ENCODE assay signal across 31 mouse cellular contexts in genomic region chr17:71871981-71872380, GRCm38 (mm10).
"Had no signal": no experiment of that assay in that cellular context is flagged by ENCODE, and none has a peak within 500 bp of the region (broad histone marks: within the 10 kb centered on the region; RNA-seq: fewer than 3 reads in every experiment).

No protein-coding gene starts in this region.

- H3K9me3 ChIP-seq: limb, embryonic 10.5 days; limb, embryonic 12.5 days; limb, embryonic 13.5 days; limb, embryonic 15.5 days; liver, embryonic 12.5 days; liver, embryonic 13.5 days; liver, embryonic 15.5 days; lung, embryonic 15.5 days; midbrain, embryonic 10.5 days; midbrain, embryonic 12.5 days; midbrain, embryonic 15.5 days; neural tube, embryonic 12.5 days had no signal

- H3K4me3 ChIP-seq: left cerebral cortex, adult 2 months; limb, embryonic 10.5 days; limb, embryonic 12.5 days; limb, embryonic 13.5 days; limb, embryonic 15.5 days; liver, embryonic 12.5 days; liver, embryonic 13.5 days; liver, embryonic 15.5 days; lung, embryonic 15.5 days; megakaryocyte, embryonic 14.5 days; midbrain, embryonic 10.5 days; midbrain, embryonic 12.5 days; midbrain, embryonic 13.5 days; midbrain, embryonic 15.5 days; myocyte; neural tube, embryonic 12.5 days had no signal

- H3K4me2 ChIP-seq: limb, embryonic 12.5 days; limb, embryonic 13.5 days; limb, embryonic 15.5 days; liver, embryonic 11.5 days; liver, embryonic 12.5 days; liver, embryonic 13.5 days; liver, embryonic 15.5 days; lung, embryonic 14.5 days; lung, embryonic 15.5 days; midbrain, embryonic 12.5 days; midbrain, embryonic 13.5 days; midbrain, embryonic 15.5 days; neural tube, embryonic 12.5 days had no signal

- H3K36me3 ChIP-seq: limb, embryonic 10.5 days; limb, embryonic 12.5 days; limb, embryonic 13.5 days; limb, embryonic 15.5 days; liver, embryonic 12.5 days; liver, embryonic 13.5 days; liver, embryonic 15.5 days; lung, embryonic 15.5 days; midbrain, embryonic 10.5 days; midbrain, embryonic 12.5 days; midbrain, embryonic 13.5 days; midbrain, embryonic 15.5 days; neural tube, embryonic 12.5 days had no signal

- DNase-seq: left cerebral cortex, postnatal 4 days; liver; liver, embryonic 13.5 days; liver, postnatal 0 days; lung, adult 18-20 months; lung, adult 2 months; lung, embryonic 14.5 days; lung, postnatal 10 days; lung, postnatal 14 days; lung, postnatal 36 days; lung, postnatal 4 days had no signal

- H3K27ac ChIP-seq: left cerebral cortex, adult 2 months; limb, embryonic 10.5 days; limb, embryonic 12.5 days; limb, embryonic 13.5 days; limb, embryonic 15.5 days; liver, embryonic 12.5 days; liver, embryonic 13.5 days; liver, embryonic 14.5 days; liver, embryonic 15.5 days; lung, embryonic 15.5 days; macrophage; midbrain, embryonic 10.5 days; midbrain, embryonic 12.5 days; midbrain, embryonic 13.5 days; midbrain, embryonic 15.5 days; neural tube, embryonic 12.5 days had no signal

- H3K4me1 ChIP-seq: limb, embryonic 13.5 days; liver, embryonic 12.5 days; liver, embryonic 13.5 days; liver, embryonic 15.5 days; lung, embryonic 15.5 days; megakaryocyte, embryonic 14.5 days had no signal

- ATAC-seq: liver, embryonic 12.5 days; liver, postnatal 0 days; lung, postnatal 0 days; midbrain, embryonic 13.5 days; midbrain, embryonic 15.5 days; midbrain, embryonic 16.5 days had no signal

- H3K27me3 ChIP-seq: limb, embryonic 13.5 days; lung, embryonic 15.5 days; midbrain, embryonic 12.5 days; midbrain, embryonic 13.5 days; midbrain, embryonic 15.5 days; neural tube, embryonic 12.5 days had no signal

- H3K9ac ChIP-seq: limb, embryonic 12.5 days; limb, embryonic 13.5 days; limb, embryonic 15.5 days; liver, embryonic 12.5 days; liver, embryonic 13.5 days; liver, embryonic 14.5 days; liver, embryonic 15.5 days; liver, postnatal 0 days; lung, embryonic 14.5 days; lung, embryonic 15.5 days; midbrain, embryonic 12.5 days; midbrain, embryonic 13.5 days; midbrain, embryonic 15.5 days; neural tube, embryonic 12.5 days had no signal
